Mouse (Mus musculus): ENCODE measurements at regions not wholly inside any gene's neighbourhood (a gene's known extent, or its start where the extent isn't known, plus 50 kb on each side); places are given as distances from the start of the nearest gene placed in this dataset.

DNA sequence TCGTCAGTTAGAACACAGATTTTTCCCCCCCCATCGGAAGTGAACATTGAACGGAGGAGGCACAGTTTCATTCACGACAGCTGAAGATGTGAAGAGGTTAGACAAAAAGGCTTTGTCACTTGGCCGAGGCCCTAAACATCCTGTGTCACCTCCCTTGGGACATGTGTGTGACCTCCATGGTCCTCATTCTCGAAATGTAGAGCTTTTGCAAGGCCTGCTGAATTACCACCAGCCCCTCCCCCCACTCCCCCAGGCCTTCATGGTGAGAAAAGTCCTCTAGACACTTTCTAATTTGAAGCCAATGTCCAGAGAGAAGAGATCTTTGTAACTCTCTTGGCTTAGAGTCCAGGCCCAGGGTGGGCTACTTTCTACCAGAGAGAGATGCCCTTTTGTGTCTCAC is 145.5 kb downstream of the Unc5cl start:
- Histone ChIP-seq H3K27me3 (ENCODE audit: control insufficient read depth, insufficient read depth, low read length) (no peaks in the 10 kb centered on the region), H3K9me3 (ENCODE audit: control insufficient read depth, low read length) (no peaks in the 10 kb centered on the region), H3K4me3 (replicated peaks; ENCODE audit: low read length) (no peak overlapping the region), H3K27ac (replicated peaks; ENCODE audit: low read depth, low read length) (no peak overlapping the region), H3K4me2 (replicated peaks; ENCODE audit: low read depth, low read length, severe bottlenecking) (no peak overlapping the region), H3K36me3 (ENCODE audit: control insufficient read depth, insufficient read depth, low read length) (no peaks in the 10 kb centered on the region), H3K9ac (ENCODE audit: low read depth, low read length, severe bottlenecking) (no peak overlapping the region), H3K4me1 (ENCODE audit: control insufficient read depth, insufficient read depth, low read length) (no peaks in the 10 kb centered on the region)
- WGBS = 68% methylated on average over 6 of the region's 6 CpGs
- ATAC-seq (ENCODE audit: low FRiP score, low read depth) = no peak
- no peak for DNase-seq (ENCODE audit: low spot score)
- no peak for TF ChIP-seq POLR2A (IDR thresholded peaks at IDR 0.05; ENCODE audit: borderline replicate concordance, extremely low read depth, insufficient read depth, insufficient read length)

DNA sequence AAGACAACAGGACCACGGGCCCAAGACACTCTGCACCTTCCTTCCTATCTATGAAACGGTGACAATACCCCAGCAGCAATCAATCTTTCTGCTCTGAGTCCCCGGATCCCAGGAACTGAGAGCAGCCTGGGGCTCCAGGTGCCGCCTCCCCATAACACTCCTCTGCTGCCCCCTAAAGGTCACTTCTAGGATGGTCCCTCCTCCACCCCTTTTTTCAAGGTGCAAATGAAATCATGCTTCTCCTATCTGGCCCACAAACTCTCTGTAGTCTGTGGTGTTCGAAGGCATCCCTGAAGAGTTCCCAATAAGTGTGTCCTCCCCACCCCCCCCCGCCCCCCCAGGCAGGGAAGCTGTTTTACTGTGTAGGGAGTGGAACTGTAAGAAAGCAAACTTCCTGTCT is 147.9 kb downstream of the Unc5cl start:
- Histone ChIP-seq H3K27me3 (ENCODE audit: control insufficient read depth, insufficient read depth, low read length) (no peaks in the 10 kb centered on the region), H3K36me3 (ENCODE audit: control insufficient read depth, insufficient read depth, low read length) (no peaks in the 10 kb centered on the region), H3K4me3 (replicated peaks; ENCODE audit: low read length) (no peak overlapping the region), H3K4me2 (replicated peaks; ENCODE audit: low read depth, low read length, severe bottlenecking) (no peak overlapping the region), H3K4me1 (ENCODE audit: control insufficient read depth, insufficient read depth, low read length) (no peaks in the 10 kb centered on the region), H3K9me3 (ENCODE audit: control insufficient read depth, low read length) (no peaks in the 10 kb centered on the region), H3K9ac (ENCODE audit: low read depth, low read length, severe bottlenecking) (no peak overlapping the region), H3K27ac (replicated peaks; ENCODE audit: low read depth, low read length) (no peak overlapping the region)
- ATAC-seq (ENCODE audit: low FRiP score, low read depth) (peak; percentile 54; the same call in 1 of the 2 replicates), DNase-seq (ENCODE audit: low spot score) (peak; percentile 76)
- TF ChIP-seq POLR2A (IDR thresholded peaks at IDR 0.05; ENCODE audit: borderline replicate concordance, extremely low read depth, insufficient read depth, insufficient read length) = no peak
- WGBS = 8% methylated on average over 6 of the region's 6 CpGs

DNA sequence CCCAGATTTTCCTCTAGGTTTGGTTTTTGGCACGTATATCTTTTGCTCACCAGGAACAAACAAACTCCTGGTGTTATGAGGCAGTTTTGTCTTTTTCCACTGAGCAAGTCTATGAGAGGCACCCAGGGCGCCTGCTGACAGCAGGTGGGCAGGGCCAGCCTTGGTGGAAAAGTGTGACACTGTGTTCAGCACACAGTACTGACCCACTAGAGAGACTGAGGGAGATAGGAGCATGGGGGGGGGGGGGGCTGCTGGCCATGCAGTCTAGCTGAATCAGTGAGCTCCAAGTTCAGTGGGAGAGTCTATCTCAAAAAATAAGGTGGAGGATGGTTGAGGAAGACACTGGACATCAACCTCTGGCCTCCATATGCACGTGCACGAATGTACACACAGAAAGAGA is 152.1 kb downstream of the Unc5cl start:
- ATAC-seq (ENCODE audit: low FRiP score, low read depth) = no peak
- H3K36me3 ChIP-seq (ENCODE audit: control insufficient read depth, insufficient read depth, low read length) = no peaks in the 10 kb centered on the region
- no peak overlapping the region for H3K9ac ChIP-seq (ENCODE audit: low read depth, low read length, severe bottlenecking)
- H3K4me1 ChIP-seq (ENCODE audit: control insufficient read depth, insufficient read depth, low read length) = no peaks in the 10 kb centered on the region
- H3K4me2 ChIP-seq (replicated peaks; ENCODE audit: low read depth, low read length, severe bottlenecking) = no peak overlapping the region
- no peak for TF ChIP-seq POLR2A (IDR thresholded peaks at IDR 0.05; ENCODE audit: borderline replicate concordance, extremely low read depth, insufficient read depth, insufficient read length)
- 84% methylated on average over 4 of the region's 4 CpGs for WGBS
- no peaks in the 10 kb centered on the region for H3K9me3 ChIP-seq (ENCODE audit: control insufficient read depth, low read length)
- H3K27me3 ChIP-seq (ENCODE audit: control insufficient read depth, insufficient read depth, low read length) = no peaks in the 10 kb centered on the region
- no peak overlapping the region for H3K4me3 ChIP-seq (replicated peaks; ENCODE audit: low read length)
- DNase-seq (ENCODE audit: low spot score) = no peak
- H3K27ac ChIP-seq (replicated peaks; ENCODE audit: low read depth, low read length) = no peak overlapping the region

DNA sequence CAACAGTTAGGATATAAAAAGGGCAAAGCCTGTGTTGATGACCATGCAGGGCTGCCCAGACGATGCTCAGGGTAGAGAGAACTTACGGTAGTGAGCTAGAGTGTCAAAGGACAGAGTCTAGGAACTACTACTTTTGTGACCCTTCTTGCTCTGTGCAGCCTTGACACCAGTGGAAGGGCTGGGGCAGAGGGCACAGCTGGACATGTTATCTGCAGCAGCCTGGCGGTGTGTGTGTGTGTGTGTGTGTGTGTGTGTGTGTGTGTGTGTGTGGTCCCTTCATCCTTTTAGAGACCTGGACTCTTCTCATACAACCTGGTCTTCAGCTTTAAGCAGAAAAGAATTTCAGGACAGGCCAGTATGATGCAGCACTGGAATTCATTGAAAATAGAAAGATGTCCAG is 153.6 kb downstream of the Unc5cl start:
- WGBS = 81% methylated on average over 3 of the region's 3 CpGs
- Histone ChIP-seq H3K9me3 (ENCODE audit: control insufficient read depth, low read length) (no peaks in the 10 kb centered on the region), H3K27ac (replicated peaks; ENCODE audit: low read depth, low read length) (no peak overlapping the region), H3K4me3 (replicated peaks; ENCODE audit: low read length) (no peak overlapping the region), H3K27me3 (ENCODE audit: control insufficient read depth, insufficient read depth, low read length) (no peaks in the 10 kb centered on the region), H3K36me3 (ENCODE audit: control insufficient read depth, insufficient read depth, low read length) (no peaks in the 10 kb centered on the region), H3K4me2 (replicated peaks; ENCODE audit: low read depth, low read length, severe bottlenecking) (no peak overlapping the region), H3K4me1 (ENCODE audit: control insufficient read depth, insufficient read depth, low read length) (no peaks in the 10 kb centered on the region), H3K9ac (ENCODE audit: low read depth, low read length, severe bottlenecking) (no peak overlapping the region)
- ATAC-seq (ENCODE audit: low FRiP score, low read depth) (no peak), DNase-seq (ENCODE audit: low spot score) (no peak)
- no peak for TF ChIP-seq POLR2A (IDR thresholded peaks at IDR 0.05; ENCODE audit: borderline replicate concordance, extremely low read depth, insufficient read depth, insufficient read length)

DNA sequence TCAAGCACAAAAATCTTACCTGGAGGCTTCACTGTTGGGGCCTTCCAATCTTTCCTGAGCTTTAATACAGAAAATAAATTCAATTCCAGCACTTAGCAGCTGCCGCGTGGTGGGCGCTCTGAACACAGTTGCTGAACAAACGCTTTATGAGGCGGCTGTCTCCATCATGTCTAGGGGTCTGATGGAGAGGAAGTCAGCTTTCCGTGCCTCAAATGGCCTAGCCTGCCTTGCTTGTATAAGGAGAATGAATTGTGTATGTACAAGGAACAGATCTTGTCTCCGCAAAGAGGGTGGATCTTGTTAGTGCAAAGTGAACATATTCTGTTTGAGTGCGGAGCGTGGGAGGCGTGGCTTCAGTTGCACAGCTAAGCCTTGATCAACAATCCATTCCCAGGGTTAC is 155.4 kb downstream of the Unc5cl start:
- Histone ChIP-seq H3K4me3 (replicated peaks; ENCODE audit: low read length) (no peak overlapping the region), H3K4me2 (replicated peaks; ENCODE audit: low read depth, low read length, severe bottlenecking) (no peak overlapping the region), H3K27me3 (ENCODE audit: control insufficient read depth, insufficient read depth, low read length) (no peaks in the 10 kb centered on the region), H3K9me3 (ENCODE audit: control insufficient read depth, low read length) (peaks cover 3% of the 10 kb centered on the region; the same call in 1 of the 2 replicates), H3K27ac (replicated peaks; ENCODE audit: low read depth, low read length) (no peak overlapping the region), H3K36me3 (ENCODE audit: control insufficient read depth, insufficient read depth, low read length) (no peaks in the 10 kb centered on the region), H3K9ac (ENCODE audit: low read depth, low read length, severe bottlenecking) (no peak overlapping the region), H3K4me1 (ENCODE audit: control insufficient read depth, insufficient read depth, low read length) (no peaks in the 10 kb centered on the region)
- DNase-seq (ENCODE audit: low spot score) = no peak
- no peak for ATAC-seq (ENCODE audit: low FRiP score, low read depth)
- no peak for TF ChIP-seq POLR2A (IDR thresholded peaks at IDR 0.05; ENCODE audit: borderline replicate concordance, extremely low read depth, insufficient read depth, insufficient read length)
- WGBS = 76% methylated on average over 10 of the region's 10 CpGs

DNA sequence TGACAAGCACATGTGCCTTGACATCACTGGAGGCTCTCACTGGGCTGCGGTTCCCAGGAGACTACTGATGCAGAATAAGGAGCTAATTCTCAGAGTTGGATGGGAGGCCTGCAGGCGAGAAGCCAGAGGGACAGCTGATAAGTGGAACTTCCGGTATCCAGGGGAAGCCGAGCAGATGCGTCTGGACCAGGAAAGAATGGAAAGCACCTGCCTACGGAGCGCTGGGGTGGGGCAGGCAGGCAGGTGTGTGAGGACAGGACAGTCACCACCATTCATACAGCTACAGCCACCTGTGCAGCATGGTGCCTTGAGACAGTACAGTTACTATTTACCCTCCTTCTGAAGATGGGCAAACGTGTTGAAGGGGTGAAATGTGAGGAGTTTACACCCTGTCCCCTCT is 156.1 kb downstream of the Unc5cl start:
- Histone ChIP-seq H3K4me3 (replicated peaks; ENCODE audit: low read length) (no peak overlapping the region), H3K4me1 (ENCODE audit: control insufficient read depth, insufficient read depth, low read length) (no peaks in the 10 kb centered on the region), H3K9ac (ENCODE audit: low read depth, low read length, severe bottlenecking) (no peak overlapping the region), H3K9me3 (ENCODE audit: control insufficient read depth, low read length) (peaks cover 3% of the 10 kb centered on the region; the same call in 1 of the 2 replicates), H3K27ac (replicated peaks; ENCODE audit: low read depth, low read length) (no peak overlapping the region), H3K27me3 (ENCODE audit: control insufficient read depth, insufficient read depth, low read length) (no peaks in the 10 kb centered on the region), H3K36me3 (ENCODE audit: control insufficient read depth, insufficient read depth, low read length) (no peaks in the 10 kb centered on the region), H3K4me2 (replicated peaks; ENCODE audit: low read depth, low read length, severe bottlenecking) (no peak overlapping the region)
- DNase-seq (ENCODE audit: low spot score) = no peak
- no peak for TF ChIP-seq POLR2A (IDR thresholded peaks at IDR 0.05; ENCODE audit: borderline replicate concordance, extremely low read depth, insufficient read depth, insufficient read length)
- no peak for ATAC-seq (ENCODE audit: low FRiP score, low read depth)
- WGBS = 77% methylated on average over 8 of the region's 8 CpGs
